Mouse (Mus musculus) spleen, adult 18-20 months (tissue): ENCODE measurements around the gene Gm266.
"Not testable (repeated sequence)": the region's sequence is repeated elsewhere in the genome, so short reads cannot be mapped to it uniquely, and the experiment has no call there.

Experiments
- DNase-seq, 2 experiments: peaks; one replicate each; pipeline ENCODE4 v3.0.0; 2022; ENCODE audit warnings: mixed read lengths in 2 of 2

Gm266 gene

DNA sequence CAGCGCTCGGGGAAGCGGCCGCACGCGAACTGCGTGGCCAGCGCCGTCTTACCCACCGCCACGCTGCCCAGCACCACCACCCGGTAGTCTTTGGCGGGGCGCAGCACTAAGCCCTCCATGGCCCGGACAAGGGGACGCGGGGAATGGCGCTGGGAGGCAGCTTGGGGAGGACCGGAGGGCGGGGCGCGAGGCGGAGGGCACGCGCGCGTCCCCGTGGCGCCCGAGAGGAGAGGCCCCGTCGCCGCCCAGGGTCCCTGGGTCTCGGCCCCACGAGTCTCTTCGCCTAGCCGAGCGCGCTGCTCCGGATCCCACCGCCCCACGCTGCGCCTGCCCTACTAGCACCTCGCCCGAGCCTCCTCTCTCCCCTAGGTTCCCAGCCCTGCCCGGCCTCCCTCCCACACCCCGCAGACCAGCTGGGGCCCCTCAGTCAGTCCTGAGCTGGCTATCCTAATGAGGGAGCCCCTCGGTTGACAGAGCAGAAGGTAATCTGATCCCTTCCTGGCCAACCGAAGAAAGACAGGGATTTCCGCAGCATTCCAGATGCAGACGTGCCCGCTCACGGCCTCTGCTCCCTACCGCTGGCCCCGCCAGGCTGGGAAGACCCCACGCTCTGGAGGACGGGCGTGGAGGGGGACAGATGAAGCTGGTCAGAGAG, at the start of gene Gm266:
TSS of gene Gm266 (minus strand) at position 172 of the 655 bp plus-strand sequence.
- no peak for DNase-seq

GRCm38 (mm10) chr12:111535281-111535680, 49.7 kb upstream of the Gm266 start:
- no peak for DNase-seq

DNA sequence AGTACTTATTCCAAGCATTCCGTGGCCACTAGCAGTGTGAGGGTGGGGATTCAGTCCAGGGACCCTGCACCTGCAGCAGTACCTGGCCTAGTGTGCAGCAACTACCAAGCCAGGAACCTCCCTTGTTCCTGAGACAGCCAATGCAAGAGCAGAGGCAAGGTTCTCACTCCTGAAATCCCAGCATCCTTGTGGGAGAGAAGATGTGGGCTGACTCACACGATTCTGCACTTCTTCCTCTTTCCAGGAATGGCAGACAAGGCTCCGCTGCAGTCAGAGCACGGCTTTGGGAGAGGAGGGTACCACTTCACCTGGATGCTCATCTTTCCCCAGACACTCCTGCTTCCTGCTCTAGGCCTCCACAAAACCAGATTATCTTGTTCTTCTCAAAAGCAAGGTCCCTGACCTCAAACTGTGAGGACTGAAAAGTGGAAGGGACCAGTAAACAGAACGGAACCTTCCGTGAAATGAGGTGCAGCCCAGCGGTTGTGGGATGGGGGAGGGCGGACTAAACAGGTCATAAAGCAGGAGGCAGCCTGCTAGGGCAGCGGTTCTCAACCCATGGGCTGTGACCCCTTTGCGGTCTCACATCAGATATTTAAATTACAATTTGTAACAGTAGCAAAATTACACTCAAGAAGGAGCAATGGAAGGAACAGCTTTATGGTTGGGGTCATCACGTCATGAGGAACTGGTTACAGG, 47.6 kb upstream of the Gm266 start:
- DNase-seq, result no peak

DNA sequence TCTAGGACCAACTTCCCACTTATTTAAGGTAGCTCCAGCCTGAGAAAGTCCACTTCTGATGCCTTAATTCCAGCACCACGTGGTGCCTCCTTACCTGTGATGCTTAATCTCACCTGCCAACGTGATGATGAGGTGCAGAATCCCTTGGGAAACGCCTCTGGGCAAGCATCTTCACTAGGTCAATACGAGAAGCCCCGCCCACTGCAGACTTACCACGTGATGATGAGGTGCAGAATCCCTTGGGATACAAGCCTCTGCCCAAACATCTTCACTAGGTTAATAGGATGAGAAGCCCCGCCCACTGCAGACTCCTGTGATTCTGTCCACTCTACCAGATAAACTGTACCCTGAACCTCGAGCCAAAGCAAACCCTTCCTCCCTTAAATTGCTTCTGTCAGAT, 43.6 kb upstream of the Gm266 start:
- DNase-seq, result no peak

GRCm38 (mm10) chr12:111527643-111528281, 42.1 kb upstream of the Gm266 start:
- DNase-seq, result no peak

GRCm38 (mm10) chr12:111524883-111525282, 39.3 kb upstream of the Gm266 start:
- DNase-seq, result no peak

GRCm38 (mm10) chr12:111524469-111524868, 38.8 kb upstream of the Gm266 start:
- DNase-seq, result no peak

GRCm38 (mm10) chr12:111520994-111521393, 35.4 kb upstream of the Gm266 start:
- no peak for DNase-seq

GRCm38 (mm10) chr12:111519821-111520220, 34.2 kb upstream of the Gm266 start:
- DNase-seq, result no peak

DNA sequence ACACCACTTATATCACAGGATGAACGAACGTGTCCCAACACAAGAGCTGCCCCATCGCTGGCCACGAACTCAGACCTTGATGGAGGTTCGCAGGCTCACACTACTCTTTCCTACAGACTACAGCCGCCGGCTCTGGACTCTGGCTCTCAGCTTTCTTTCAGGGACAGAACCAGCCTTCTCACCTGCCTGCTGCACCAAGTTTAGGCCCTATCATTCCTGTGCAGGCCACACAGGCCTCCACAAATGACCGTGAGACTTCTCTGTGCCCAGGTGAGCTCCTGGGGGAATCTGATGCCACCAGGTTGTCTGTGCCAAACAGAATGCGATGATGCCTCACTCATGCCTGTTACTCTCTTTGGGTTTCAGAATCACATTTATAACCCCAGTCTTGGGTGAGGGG, 32.8 kb upstream of the Gm266 start:
- DNase-seq, result no peak

- no peak for DNase-seq
Measured at GRCm38 (mm10) chr12:111517901-111518300, 32.3 kb upstream of the Gm266 start.

- DNase-seq, result no peak
Measured at GRCm38 (mm10) chr12:111516826-111517225, 31.2 kb upstream of the Gm266 start.

DNA sequence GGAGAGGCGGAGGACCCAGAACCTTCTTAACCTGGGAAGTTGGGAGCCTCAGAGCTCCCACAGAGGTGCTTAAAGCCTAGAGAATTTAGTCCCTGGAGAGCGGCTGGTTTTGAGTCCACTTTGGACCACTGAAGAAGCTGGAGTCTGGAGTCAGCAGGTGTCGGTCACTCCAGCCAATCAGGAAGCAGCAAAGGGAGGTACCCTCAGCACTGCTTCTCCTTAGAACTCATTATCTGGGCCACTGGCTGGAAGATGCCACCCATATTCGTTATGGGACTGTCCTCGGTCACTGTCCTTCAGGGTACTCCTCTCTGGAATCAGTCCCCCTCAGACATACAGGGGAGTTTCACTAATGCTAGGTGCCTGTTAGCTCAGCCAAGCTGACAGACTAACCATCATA, 30.3 kb upstream of the Gm266 start:
- DNase-seq, result no peak

DNA sequence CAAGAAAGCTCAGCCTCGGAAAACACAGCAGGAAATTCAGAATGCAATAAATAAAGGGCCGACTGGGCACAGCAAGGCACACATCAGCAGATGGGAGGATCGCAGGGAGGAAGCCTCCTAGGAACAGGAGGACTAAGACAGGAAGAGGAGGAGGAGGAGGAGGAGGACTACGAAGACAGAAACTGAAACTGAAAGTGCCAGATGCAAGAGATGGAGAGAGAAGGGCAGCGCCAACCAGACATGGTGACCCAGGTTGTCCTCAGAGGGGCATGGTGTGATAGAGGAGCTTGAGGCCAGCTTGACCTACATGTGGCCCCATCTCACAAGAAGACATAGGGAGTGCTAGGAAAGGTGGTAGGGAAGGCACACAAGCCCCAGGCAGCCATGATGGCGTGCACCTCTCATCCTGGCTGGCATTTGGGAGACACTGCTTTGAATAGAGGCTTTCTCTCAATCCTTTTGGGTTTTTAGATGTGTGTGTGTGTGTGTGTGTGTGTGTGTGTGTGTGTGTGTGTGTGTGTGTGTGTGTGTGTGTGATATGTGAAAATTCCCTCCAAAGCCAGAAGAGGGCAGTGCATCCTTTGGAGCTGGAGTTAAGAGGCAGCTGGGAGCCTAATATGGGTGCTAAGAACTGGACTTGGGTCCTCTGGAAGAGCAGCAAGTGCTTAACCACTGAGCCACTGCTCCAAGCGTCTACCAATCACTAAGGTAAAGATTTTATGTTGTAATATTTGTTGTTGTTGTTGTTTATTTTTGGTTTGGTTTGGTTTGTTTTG, 29.4 kb upstream of the Gm266 start:
- no peak for DNase-seq

GRCm38 (mm10) chr12:111514231-111514792, 28.7 kb upstream of the Gm266 start:
- DNase-seq, result no peak

GRCm38 (mm10) chr12:111513673-111514072, 28.1 kb upstream of the Gm266 start:
- no peak for DNase-seq

DNA sequence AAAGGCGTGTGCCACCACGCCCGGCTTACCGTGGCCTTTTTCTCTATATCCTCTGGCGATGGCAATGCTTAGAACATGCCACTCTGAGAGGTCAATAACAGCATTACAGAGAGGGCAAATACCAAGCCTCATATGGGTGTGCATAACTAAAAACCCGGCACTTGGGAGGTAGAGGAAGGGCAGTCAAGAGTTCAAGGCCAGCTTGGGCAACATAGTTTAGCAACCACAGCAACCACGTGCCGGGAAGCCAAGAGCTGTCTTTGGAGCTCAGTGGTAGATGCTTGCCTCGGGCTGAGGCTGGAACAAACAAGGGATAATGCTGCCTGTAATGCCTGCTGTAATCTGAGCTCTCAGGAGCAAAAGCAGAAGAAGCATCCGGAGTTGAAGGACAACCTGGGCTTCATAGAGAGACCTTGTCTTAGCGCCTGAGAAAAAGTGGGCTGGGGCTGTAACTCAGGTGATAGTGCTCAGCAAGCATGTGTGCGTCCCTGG, 27.0 kb upstream of the Gm266 start:
- DNase-seq, result no peak

DNA sequence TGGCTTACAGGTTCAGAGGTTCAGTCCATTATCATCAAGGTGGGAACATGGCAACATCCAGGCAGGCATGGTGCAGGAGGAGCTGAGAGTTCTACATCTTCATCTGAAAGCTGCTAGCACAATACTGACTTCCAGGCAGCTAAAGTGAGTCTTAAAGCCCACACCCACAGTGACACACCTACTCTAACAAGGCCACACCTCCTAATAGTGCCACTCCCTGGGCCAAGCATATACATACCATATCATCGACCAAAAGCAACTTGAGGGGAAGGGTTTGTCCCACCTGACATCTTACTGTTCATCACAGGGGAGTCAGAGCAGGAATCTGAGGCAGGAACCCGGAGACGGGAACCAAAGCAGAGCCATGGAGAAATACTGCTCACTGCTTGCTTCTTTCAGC, 22.8 kb upstream of the Gm266 start:
- DNase-seq, result not testable (repeated sequence)

- no peak for DNase-seq
Measured at GRCm38 (mm10) chr12:111507962-111508361, 22.3 kb upstream of the Gm266 start.

- no peak for DNase-seq
Measured at GRCm38 (mm10) chr12:111507001-111507400, 21.4 kb upstream of the Gm266 start.

DNA sequence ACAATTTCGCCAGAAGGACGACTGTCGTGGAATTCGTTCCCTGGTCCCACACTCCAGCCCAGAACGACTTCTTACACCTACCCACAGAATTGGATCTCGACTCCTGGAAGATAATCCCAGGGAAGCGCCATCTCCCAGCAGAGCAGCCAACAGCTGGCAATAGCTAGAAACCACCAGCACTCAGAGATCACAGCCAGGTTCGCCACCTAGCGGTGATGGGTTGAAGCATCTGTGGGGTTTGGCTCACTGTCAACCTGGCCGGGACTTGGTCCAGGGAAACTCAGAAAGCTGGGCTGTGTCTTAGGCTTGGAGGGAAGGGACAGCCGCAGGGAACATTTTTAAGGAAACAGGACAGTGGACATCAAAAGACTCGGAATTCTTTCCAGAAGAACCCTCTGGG, 19.3 kb upstream of the Gm266 start:
- peak; percentile 50 to 70 for DNase-seq

GRCm38 (mm10) chr12:111503571-111503970, 17.9 kb upstream of the Gm266 start:
- DNase-seq, result no peak

DNA sequence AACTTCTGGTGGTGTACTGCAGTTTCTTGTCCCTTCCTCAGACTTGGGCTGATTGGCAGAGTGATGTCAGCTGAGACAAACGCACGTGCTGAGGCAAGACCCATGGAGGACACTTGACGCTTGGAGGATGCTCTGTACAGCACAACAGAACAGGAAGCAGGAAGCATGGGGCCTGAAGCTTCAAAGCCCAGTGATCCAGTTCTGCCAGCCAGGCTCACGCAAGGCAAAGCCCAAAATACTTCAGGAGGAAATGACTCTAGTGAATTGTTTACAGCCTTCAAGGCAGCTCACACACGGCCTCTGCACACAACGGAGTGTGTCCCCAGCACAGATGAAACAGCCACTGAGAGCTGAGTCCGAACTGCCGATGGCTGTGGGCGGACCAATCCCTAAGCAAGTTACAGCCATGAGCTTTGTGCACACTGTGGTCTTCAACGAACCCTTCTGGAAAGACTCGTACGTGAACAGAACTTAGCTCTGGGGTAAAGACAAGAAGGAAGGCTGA, 17.5 kb upstream of the Gm266 start:
- no peak for DNase-seq
